Mouse (Mus musculus) limb, embryonic 12.5 days (tissue): ENCODE results near the gene Akap13. TPM values are rescaled to one million over a fixed set of nuclear protein-coding genes. Genes with fewer than 3 reads are reported as not detected.
A peak's percentile ranks its signal among the peaks of the same experiment; 100 is the strongest.

Experiments
- ATAC-seq: fragments of 200-750 bp; cut with Nextera tagmentation; 2 replicates; pipeline ENCODE4 v1.8.0; 2017; ENCODE audit warnings: low read depth, moderate TSS enrichment; ENCODE audit not compliant: insufficient number of reproducible peaks, insufficient read depth, low FRiP score, low TSS enrichment
- H3K27ac ChIP-seq: fragments of 300-500 bp; sonication (generic); 2 replicates; pipeline ENCODE4 v1.5.1; 2016; ENCODE audit warnings: mild to moderate bottlenecking, moderate library complexity
- H3K27me3 ChIP-seq: fragments of 300-500 bp; sonication (generic); 2 replicates; pipeline ENCODE4 v1.6.1; 2016; ENCODE audit warnings: mild to moderate bottlenecking, moderate library complexity
- H3K36me3 ChIP-seq: fragments of 300-500 bp; sonication (generic); 2 replicates; pipeline ENCODE4 v1.6.1; 2016; ENCODE audit warnings: mild to moderate bottlenecking, moderate library complexity
- H3K4me1 ChIP-seq: fragments of 300-500 bp; sonication (generic); replicated peaks from 2 replicates; pipeline ENCODE4 v1.6.1; 2016
- H3K4me2 ChIP-seq: fragments of 300-500 bp; sonication (generic); 2 replicates; pipeline ENCODE4 v1.6.1; 2016; ENCODE audit warnings: mild to moderate bottlenecking, moderate library complexity
- H3K4me3 ChIP-seq: fragments of 300-500 bp; sonication (generic); replicated peaks from 2 replicates; pipeline ENCODE4 v1.5.1; 2016; ENCODE audit warnings: mild to moderate bottlenecking
- H3K9ac ChIP-seq: fragments of 300-500 bp; sonication (generic); replicated peaks from 2 replicates; pipeline ENCODE4 v1.6.1; 2016; ENCODE audit warnings: mild to moderate bottlenecking, moderate library complexity
- H3K9me3 ChIP-seq: fragments of 300-500 bp; sonication (generic); 2 replicates; pipeline ENCODE4 v1.6.1; 2016; ENCODE audit warnings: mild to moderate bottlenecking, moderate library complexity
- WGBS: fragments of 180-500 bp; shearing (Covaris S2); methylation state at CpG from one replicate; pipeline ENCODE4 v1.1.7; 2016; 5-methylcytosine and 5-hydroxymethylcytosine counted together
- polyA plus RNA-seq: library from polyadenylated mRNA; unstranded; fragments of >200 nt; fragmentation: Nextera tagmentation; extraction: Ambion mirVana; gene quantifications from 2 replicates; pipeline ENCODE4 v1.2.1, GENCODE M21; 2016

The Akap13 gene
- polyA plus RNA-seq, 1 experiment from 2014 or later: 44.9 TPM

DNA sequence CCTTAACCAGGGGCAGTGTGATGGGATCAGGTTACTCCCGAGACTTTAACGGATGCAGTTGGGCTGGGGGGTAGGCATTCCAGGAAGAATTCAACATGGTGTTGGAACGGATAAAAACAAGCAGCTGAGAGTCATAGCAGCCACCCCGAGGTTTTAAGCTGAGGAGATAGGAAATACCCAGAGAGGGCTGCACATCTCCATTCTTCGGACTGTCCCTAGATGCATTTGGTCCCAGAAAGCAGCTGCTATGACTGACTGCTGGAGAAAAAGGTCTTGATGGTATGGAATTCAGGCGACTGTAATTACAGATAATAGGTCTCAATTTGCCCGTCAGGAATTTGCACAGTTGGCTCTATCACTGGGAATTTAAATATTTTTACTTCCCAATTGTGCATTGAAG lies 31.2 kb upstream of the Akap13 start:
- Histone ChIP-seq H3K9ac (no peak overlapping the region), H3K9me3 (no peaks in the 10 kb centered on the region), H3K27ac (no peak overlapping the region), H3K4me1 (peaks cover 9% of the 10 kb centered on the region), H3K4me3 (no peak overlapping the region), H3K36me3 (no peaks in the 10 kb centered on the region), H3K4me2 (no peak overlapping the region), H3K27me3 (no peaks in the 10 kb centered on the region)
- WGBS: 43% methylated on average over 7 of the region's 7 CpGs
- no peak for ATAC-seq

- no peak for ATAC-seq
- Histone ChIP-seq H3K9ac (no peak overlapping the region), H3K4me2 (no peak overlapping the region), H3K4me1 (peaks cover 27% of the 10 kb centered on the region), H3K27ac (no peak overlapping the region), H3K27me3 (no peaks in the 10 kb centered on the region), H3K4me3 (no peak overlapping the region), H3K36me3 (no peaks in the 10 kb centered on the region), H3K9me3 (no peaks in the 10 kb centered on the region)
- 75% methylated on average over 4 of the region's 4 CpGs for WGBS
Measured at GRCm38 (mm10) chr7:75427322-75427721, 28.0 kb upstream of the Akap13 start.

DNA sequence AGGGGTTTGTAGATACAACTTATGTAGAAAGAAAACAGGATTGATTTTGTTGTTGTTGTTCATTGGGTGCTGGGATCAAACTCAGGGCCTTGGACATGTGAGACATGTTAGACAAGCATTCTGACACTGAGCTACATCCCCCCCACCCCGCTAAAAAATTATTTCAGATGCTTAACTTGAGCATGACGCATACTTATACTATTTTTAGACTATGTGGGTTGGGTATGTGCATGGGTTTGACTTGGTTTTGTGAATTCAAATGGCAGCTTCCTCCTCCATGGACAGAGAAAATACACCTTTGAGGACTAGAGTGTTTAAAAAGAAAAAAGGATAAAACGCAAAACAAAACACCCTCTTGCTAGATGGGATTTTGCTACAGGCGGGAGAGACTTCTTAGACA lies 26.4 kb upstream of the Akap13 start:
- WGBS: 89% methylated on average over 4 of the region's 4 CpGs
- no peak for ATAC-seq
- H3K27me3 ChIP-seq: no peaks in the 10 kb centered on the region
- H3K9ac ChIP-seq: no peak overlapping the region
- H3K27ac ChIP-seq: no peak overlapping the region
- peaks cover 24% of the 10 kb centered on the region for H3K4me1 ChIP-seq
- no peaks in the 10 kb centered on the region for H3K9me3 ChIP-seq
- H3K4me2 ChIP-seq: no peak overlapping the region
- no peaks in the 10 kb centered on the region for H3K36me3 ChIP-seq
- H3K4me3 ChIP-seq: no peak overlapping the region

GRCm38 (mm10) chr7:75430550-75430949 lies 24.8 kb upstream of the Akap13 start:
- H3K36me3 ChIP-seq: no peaks in the 10 kb centered on the region
- no peak overlapping the region for H3K9ac ChIP-seq
- no peak overlapping the region for H3K27ac ChIP-seq
- ATAC-seq: no peak
- H3K9me3 ChIP-seq: no peaks in the 10 kb centered on the region
- 77% methylated on average over 2 of the region's 2 CpGs for WGBS
- no peaks in the 10 kb centered on the region for H3K27me3 ChIP-seq
- H3K4me2 ChIP-seq: no peak overlapping the region
- no peak overlapping the region for H3K4me3 ChIP-seq
- peaks cover 18% of the 10 kb centered on the region for H3K4me1 ChIP-seq

GRCm38 (mm10) chr7:75431043-75431442 lies 24.3 kb upstream of the Akap13 start:
- H3K4me3 ChIP-seq: no peak overlapping the region
- no peak overlapping the region for H3K4me2 ChIP-seq
- no peaks in the 10 kb centered on the region for H3K27me3 ChIP-seq
- no peak overlapping the region for H3K27ac ChIP-seq
- no peaks in the 10 kb centered on the region for H3K36me3 ChIP-seq
- no peaks in the 10 kb centered on the region for H3K9me3 ChIP-seq
- ATAC-seq: no peak
- H3K4me1 ChIP-seq: peaks cover 18% of the 10 kb centered on the region
- WGBS: 23% methylated on average over 7 of the region's 7 CpGs
- no peak overlapping the region for H3K9ac ChIP-seq

DNA sequence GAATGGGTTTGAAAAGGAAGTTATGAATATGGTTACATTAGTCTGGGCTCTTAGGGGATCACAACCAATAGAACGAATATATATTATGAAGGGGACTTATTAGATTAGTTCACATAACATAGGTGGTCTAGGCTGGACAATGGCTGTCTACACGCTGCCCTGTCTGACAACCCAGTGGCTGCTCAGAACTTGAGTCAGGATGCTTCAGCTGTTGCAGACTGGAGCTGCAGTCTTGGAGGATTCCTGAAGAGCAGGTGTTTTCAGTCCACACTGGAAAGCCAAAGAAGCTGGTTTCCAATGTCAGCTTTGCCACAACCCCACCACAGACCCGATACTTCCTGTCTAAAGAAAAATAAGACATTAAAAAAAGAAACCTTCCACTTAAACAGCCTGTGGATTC lies 23.3 kb upstream of the Akap13 start:
- WGBS: 73% methylated on average over 3 of the region's 3 CpGs
- H3K27ac ChIP-seq: no peak overlapping the region
- H3K9ac ChIP-seq: no peak overlapping the region
- no peaks in the 10 kb centered on the region for H3K36me3 ChIP-seq
- H3K27me3 ChIP-seq: no peaks in the 10 kb centered on the region
- no peak for ATAC-seq
- peaks cover 24% of the 10 kb centered on the region for H3K4me1 ChIP-seq
- no peak overlapping the region for H3K4me3 ChIP-seq
- no peak overlapping the region for H3K4me2 ChIP-seq
- H3K9me3 ChIP-seq: no peaks in the 10 kb centered on the region

GRCm38 (mm10) chr7:75436413-75437174 lies 18.7 kb upstream of the Akap13 start:
- ATAC-seq: peak; percentile 71; the same call in 1 of the 2 replicates

DNA sequence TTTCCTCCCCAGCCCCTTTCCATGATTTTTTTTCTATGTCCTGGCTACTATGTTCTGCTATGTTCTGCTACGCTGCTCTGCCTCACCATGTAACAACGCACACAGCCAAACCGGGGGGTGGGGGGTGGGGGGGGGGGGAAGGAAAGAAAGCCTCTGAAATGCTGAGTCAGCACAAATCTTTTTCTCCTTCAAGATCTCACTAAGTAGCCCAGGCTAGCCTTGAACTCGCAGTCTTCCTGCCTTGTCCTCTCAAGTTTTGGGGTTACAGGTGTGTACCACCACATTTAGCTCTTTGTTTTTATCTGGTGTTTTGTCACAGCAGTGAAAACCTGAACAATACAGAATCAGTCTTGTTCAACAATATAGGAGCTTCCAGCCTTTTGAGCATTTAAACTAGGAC lies 15.8 kb upstream of the Akap13 start:
- H3K27me3 ChIP-seq: no peaks in the 10 kb centered on the region
- H3K4me2 ChIP-seq: no peak overlapping the region
- 90% methylated on average over 4 of the region's 4 CpGs for WGBS
- peaks cover 7% of the 10 kb centered on the region for H3K4me1 ChIP-seq
- no peak overlapping the region for H3K4me3 ChIP-seq
- no peak overlapping the region for H3K27ac ChIP-seq
- no peaks in the 10 kb centered on the region for H3K36me3 ChIP-seq
- H3K9ac ChIP-seq: no peak overlapping the region
- ATAC-seq: no peak
- H3K9me3 ChIP-seq: 0 out of 2 replicates have a peak, but pooled peaks cover 4% of the 10 kb centered on the region

More at GRCm38 (mm10) chr7:75436413-75437174, 18.7 kb upstream of the Akap13 start:
- Histone ChIP-seq H3K4me2 (no peak overlapping the region), H3K36me3 (no peaks in the 10 kb centered on the region), H3K4me1 (peaks cover 12% of the 10 kb centered on the region), H3K9ac (no peak overlapping the region), H3K4me3 (no peak overlapping the region), H3K27me3 (no peaks in the 10 kb centered on the region), H3K9me3 (no peaks in the 10 kb centered on the region), H3K27ac (no peak overlapping the region)
- WGBS: 53% methylated on average over 7 of the region's 8 CpGs

DNA sequence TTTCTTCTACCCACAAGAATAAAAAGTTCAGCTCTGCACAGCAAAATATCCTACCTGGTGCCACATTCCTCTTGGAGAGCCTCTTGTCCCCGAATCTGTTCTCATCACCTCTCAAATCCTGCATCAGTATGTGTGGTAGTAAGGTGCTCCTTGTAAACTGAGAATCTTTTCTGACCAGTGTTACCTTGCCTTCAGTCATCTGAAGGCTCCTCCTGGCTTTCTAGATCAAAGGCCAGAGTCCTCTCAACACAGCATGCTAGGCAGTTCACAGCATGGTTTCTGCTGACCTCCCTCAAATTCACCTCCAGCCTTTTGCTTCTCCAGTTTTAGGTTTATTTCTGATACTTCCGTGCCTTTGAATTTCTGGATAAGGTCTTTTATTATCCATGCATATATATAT lies 15.1 kb upstream of the Akap13 start:
- Histone ChIP-seq H3K4me2 (no peak overlapping the region), H3K27ac (no peak overlapping the region), H3K9me3 (0 out of 2 replicates have a peak, but pooled peaks cover 4% of the 10 kb centered on the region), H3K9ac (no peak overlapping the region), H3K36me3 (no peaks in the 10 kb centered on the region), H3K4me3 (no peak overlapping the region), H3K4me1 (peaks cover 7% of the 10 kb centered on the region), H3K27me3 (no peaks in the 10 kb centered on the region)
- no peak for ATAC-seq
- 60% methylated on average over 2 of the region's 2 CpGs for WGBS

- Histone ChIP-seq H3K4me3 (no peak overlapping the region), H3K4me2 (no peak overlapping the region), H3K27me3 (no peaks in the 10 kb centered on the region), H3K36me3 (no peaks in the 10 kb centered on the region), H3K4me1 (no peaks in the 10 kb centered on the region), H3K27ac (no peak overlapping the region), H3K9ac (no peak overlapping the region), H3K9me3 (0 out of 2 replicates have a peak, but pooled peaks cover 4% of the 10 kb centered on the region)
- ATAC-seq: no peak
- 80% methylated on average over 2 of the region's 2 CpGs for WGBS
Measured at GRCm38 (mm10) chr7:75441947-75442346, 13.4 kb upstream of the Akap13 start.

- Histone ChIP-seq H3K9me3 (no peaks in the 10 kb centered on the region), H3K27ac (peak overlapping the region; percentile 99), H3K4me3 (peak overlapping the region; percentile 89), H3K9ac (peak overlapping the region; percentile 94), H3K27me3 (no peaks in the 10 kb centered on the region), H3K36me3 (no peaks in the 10 kb centered on the region), H3K4me1 (peaks cover 12% of the 10 kb centered on the region), H3K4me2 (peak overlapping the region; percentile 81)
- WGBS: 5% methylated on average over 25 of the region's 25 CpGs
- ATAC-seq: no peak
Measured at GRCm38 (mm10) chr7:75456152-75456888, 986 bp downstream of the Akap13 start.
